Mouse (Mus musculus) hindbrain, postnatal 0 days (tissue): ENCODE results near the gene Sel1l. TPM values are rescaled to one million over a fixed set of nuclear protein-coding genes. Genes with fewer than 3 reads are reported as not detected.

Experiments used
- ATAC-seq: fragments of 200-750 bp; cut with Nextera tagmentation; 2 replicates; pipeline ENCODE4 v1.8.0; 2017; ENCODE audit warnings: mild to moderate bottlenecking, moderate TSS enrichment, moderate library complexity
- DNase-seq: peaks from one replicate; pipeline ENCODE4 v3.0.0-alpha.2; 2015; ENCODE audit warnings: low spot score
- H3K27ac ChIP-seq: fragments of 300-500 bp; sonication (generic); 2 replicates; pipeline ENCODE4 v1.5.1; 2014; ENCODE audit warnings: mild to moderate bottlenecking
- H3K27me3 ChIP-seq: fragments of 300-500 bp; sonication (generic); 2 replicates; pipeline ENCODE4 v1.6.1; 2014; ENCODE audit warnings: low read length, mixed read lengths; ENCODE audit not compliant: insufficient read depth
- H3K36me3 ChIP-seq: fragments of 300-500 bp; sonication (generic); 2 replicates; pipeline ENCODE4 v1.6.1; 2014; ENCODE audit warnings: low read length, mixed read lengths; ENCODE audit not compliant: insufficient read depth
- H3K4me1 ChIP-seq: fragments of 300-500 bp; sonication (generic); 2 replicates; pipeline ENCODE4 v1.6.1; 2014; ENCODE audit warnings: antibody characterized with exemption, low read length, mixed read lengths; ENCODE audit not compliant: insufficient read depth
- H3K4me2 ChIP-seq: fragments of 300-500 bp; sonication (generic); 2 replicates; pipeline ENCODE4 v1.6.1; 2014; ENCODE audit warnings: low read depth, mild to moderate bottlenecking, low read length, moderate library complexity, mixed read lengths
- H3K4me3 ChIP-seq: fragments of 300-500 bp; sonication (generic); 2 replicates; pipeline ENCODE4 v1.5.1; 2014; ENCODE audit warnings: low read length
- H3K9ac ChIP-seq: fragments of 300-500 bp; sonication (generic); replicated peaks from 2 replicates; pipeline ENCODE4 v1.6.1; 2014; ENCODE audit warnings: mild to moderate bottlenecking, low read length, moderate library complexity, mixed read lengths
- H3K9me3 ChIP-seq: fragments of 300-500 bp; sonication (generic); 2 replicates; pipeline ENCODE4 v1.6.1; 2016; ENCODE audit warnings: low read length, mixed read lengths
- CTCF ChIP-seq: IDR thresholded peaks from 2 replicates; pipeline ENCODE4 v1.5.1; 2016; ENCODE audit warnings: antibody characterized with exemption, control low read depth, low read depth
- WGBS: fragments of 180-500 bp; shearing (Covaris S2); extraction: QIAGEN DNeasy Blood & Tissue Kit; methylation state at CpG from one replicate; pipeline ENCODE4 v1.1.7; 2014; 5-methylcytosine and 5-hydroxymethylcytosine counted together
- microRNA-seq, 2 experiments: library from miRNA; unstranded; fragments of <30 nt; microRNA quantifications; one replicate each; pipeline ENCODE4; 2016
- polyA plus RNA-seq: library from polyadenylated mRNA; unstranded; fragments of >200 nt; fragmentation: Nextera tagmentation; extraction: Ambion mirVana; gene quantifications from 2 replicates; pipeline ENCODE4 v1.2.1, GENCODE M21; 2015
- total RNA-seq: library from RNA; depleted of rRNA; stranded (reverse); fragments of >200 nt; gene quantifications from 2 replicates; pipeline ENCODE4 v1.2.3, GENCODE M21; 2014; rRNA removed

Gene Sel1l
- total and polyA plus RNA-seq, 2 experiments from 2014 or later: 53.6 to 88.7 TPM

DNA sequence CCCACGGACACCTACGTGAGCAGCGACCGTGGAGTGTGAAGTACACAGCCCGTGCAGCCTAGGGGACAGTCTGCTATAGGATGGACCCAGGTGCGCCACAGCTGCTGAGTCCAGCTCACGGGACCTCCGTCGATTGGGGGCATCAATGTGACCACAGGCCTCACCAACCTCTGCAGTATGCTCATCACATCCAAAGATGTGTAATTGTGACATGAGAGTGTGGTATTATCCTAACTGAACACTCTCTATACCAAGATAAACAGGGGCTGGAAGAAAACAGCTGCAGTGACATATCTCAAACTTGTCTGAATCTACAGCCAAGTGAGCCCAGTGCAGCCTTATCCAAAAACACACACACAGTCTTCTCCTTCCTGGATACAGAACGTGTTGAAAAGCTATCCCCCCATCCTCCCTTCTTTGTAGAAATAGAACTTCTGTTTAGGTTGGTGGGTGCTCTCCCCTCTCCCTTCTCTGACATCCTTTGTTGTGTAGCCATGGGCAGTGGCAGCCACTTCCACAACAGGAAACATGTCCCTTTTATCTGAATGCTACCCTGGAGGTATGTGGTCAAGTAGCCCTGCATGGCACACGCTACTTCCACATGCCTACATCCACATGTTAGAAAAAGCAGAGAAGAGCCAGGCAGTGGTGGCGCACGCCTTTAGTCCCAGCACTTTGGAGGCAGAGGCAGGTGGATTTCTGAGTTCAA is 90.9 kb downstream of the Sel1l start:
- H3K36me3 ChIP-seq: no peaks in the 10 kb centered on the region
- no peaks in the 10 kb centered on the region for H3K9me3 ChIP-seq
- no peak overlapping the region for H3K9ac ChIP-seq
- H3K27me3 ChIP-seq: no peaks in the 10 kb centered on the region
- H3K4me1 ChIP-seq: no peaks in the 10 kb centered on the region
- H3K4me2 ChIP-seq: no peak overlapping the region
- WGBS: 78% methylated on average over 13 of the region's 13 CpGs
- no peak overlapping the region for H3K4me3 ChIP-seq
- DNase-seq (no peak), ATAC-seq (no peak)
- no peak overlapping the region for H3K27ac ChIP-seq
- TF ChIP-seq CTCF: no peak

- H3K9me3 ChIP-seq: no peaks in the 10 kb centered on the region
- ATAC-seq (no peak), DNase-seq (no peak)
- no peaks in the 10 kb centered on the region for H3K36me3 ChIP-seq
- no peak for TF ChIP-seq CTCF
- no peaks in the 10 kb centered on the region for H3K27me3 ChIP-seq
- H3K9ac ChIP-seq: no peak overlapping the region
- H3K4me3 ChIP-seq: no peak overlapping the region
- H3K4me2 ChIP-seq: no peak overlapping the region
- H3K27ac ChIP-seq: no peak overlapping the region
- 75% methylated on average over 5 of the region's 5 CpGs for WGBS
- no peaks in the 10 kb centered on the region for H3K4me1 ChIP-seq
Measured at GRCm38 (mm10) chr12:91756562-91757166, 92.3 kb downstream of the Sel1l start.

Small RNA genes lying within 50 kb of the gene (microRNA-seq; reads per million reads assigned to microRNA genes)
- 0 reads per million in 2 experiments for gene Gm22015

Other genes with a start within 250 kb of the Sel1l start
- gene Ston2, start 60.8 kb downstream of the Sel1l start, total RNA-seq: 21.9 and 22.0 TPM in 2 replicates
- 7.7 and 8.0 TPM in 2 replicates for gene Ston2, start 60.8 kb downstream of the Sel1l start, polyA plus RNA-seq